Mouse (Mus musculus) testis, postnatal 14 days (tissue): ENCODE measurements around the gene Igsf8.
A peak's percentile ranks its signal among the peaks of the same experiment; 100 is the strongest.
"Not testable (repeated sequence)": the region's sequence is repeated elsewhere in the genome, so short reads cannot be mapped to it uniquely, and the experiment has no call there.

Experiments used
- DNase-seq: peaks from one replicate; pipeline ENCODE4 v3.0.0; 2021; ENCODE audit warnings: low spot score

Igsf8 gene

DNA sequence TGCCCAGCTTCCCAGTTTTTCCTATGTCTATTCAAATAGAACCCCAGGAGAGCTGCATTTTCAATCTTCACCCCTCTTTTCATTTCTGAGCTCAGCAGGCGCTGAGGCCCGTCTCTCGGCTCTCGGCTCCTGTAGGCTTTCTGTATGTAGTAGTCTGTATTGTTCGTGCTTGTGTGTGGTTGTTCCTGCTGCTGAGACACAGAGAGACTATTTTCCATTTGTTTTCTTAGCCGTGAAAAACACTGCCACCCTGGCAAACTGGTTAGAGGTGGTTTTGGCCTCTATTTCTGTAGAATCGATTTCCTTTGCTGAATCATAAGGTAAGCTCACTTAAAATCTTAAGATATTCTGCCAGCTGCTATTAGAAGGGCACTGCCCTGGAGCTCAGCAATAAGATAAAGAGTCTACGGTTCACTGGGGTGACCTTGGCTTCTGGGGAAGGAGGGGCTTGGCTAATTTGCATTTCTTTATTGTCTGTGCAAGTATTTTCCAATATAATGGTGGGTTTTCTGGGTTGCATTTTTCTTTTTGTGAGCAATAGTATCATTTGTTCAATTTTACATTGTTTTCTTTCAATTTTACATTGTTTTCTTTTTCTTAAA, at the start of gene Igsf8:
Gene Igsf8, plus strand, starts transcription at position 165 of the 602 bp plus-strand sequence.
- no peak for DNase-seq

DNA sequence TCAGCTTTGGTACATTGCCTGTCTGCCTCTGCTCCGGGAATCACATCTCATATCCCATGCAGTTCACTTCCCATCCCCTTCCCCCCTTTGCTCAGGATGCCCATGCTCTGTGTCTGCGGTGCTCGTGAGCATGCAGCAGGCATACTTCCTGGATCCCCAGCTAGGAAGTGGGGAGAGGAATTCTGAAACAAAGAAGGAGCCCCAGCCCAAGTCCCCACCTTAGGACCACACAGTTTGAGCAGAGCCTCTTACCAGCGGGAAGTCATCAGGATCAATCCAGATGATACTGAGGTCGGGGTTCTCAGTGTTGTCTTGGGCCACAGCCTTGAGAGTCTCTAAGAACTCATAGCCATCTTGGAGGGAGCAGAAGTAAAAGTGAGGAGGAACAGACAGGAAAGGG, 48.7 kb upstream of the Igsf8 start:
- DNase-seq: no peak

- no peak for DNase-seq
These were observed 47.7 kb upstream of the Igsf8 start for GRCm38 (mm10) chr1:172213771-172214170.

GRCm38 (mm10) chr1:172214748-172215147, 46.7 kb upstream of the Igsf8 start:
- DNase-seq: no peak

DNA sequence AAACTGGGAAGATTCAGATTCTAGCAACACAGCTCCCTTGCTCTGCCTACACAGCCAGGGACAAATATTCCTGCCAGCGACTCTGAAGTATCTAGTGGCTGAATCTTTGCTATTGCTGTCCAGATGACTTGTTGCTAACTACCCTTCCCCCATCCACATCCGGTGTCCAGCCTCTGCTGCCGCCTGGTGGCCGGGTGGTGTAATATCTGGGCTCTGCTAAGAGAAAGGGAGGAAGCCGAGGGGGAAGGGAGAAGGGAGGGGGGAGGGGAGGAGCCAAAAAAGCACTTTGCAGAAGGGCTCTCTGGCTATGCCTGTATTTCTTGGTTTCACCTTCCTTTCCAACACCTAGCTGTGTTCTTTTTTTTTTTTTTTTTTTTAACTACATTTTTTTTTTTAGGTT, 44.3 kb upstream of the Igsf8 start:
- peak; percentile 85 for DNase-seq

- DNase-seq: no peak
These were observed 43.1 kb upstream of the Igsf8 start for GRCm38 (mm10) chr1:172218164-172218910.

GRCm38 (mm10) chr1:172219451-172220406, 41.7 kb upstream of the Igsf8 start, which contains the start of gene Casq1:
Gene Casq1, minus strand, starts transcription at chr1:172219868.
- DNase-seq: no peak

GRCm38 (mm10) chr1:172220414-172220813, 41.0 kb upstream of the Igsf8 start:
- DNase-seq: no peak

GRCm38 (mm10) chr1:172221297-172222063, 40.0 kb upstream of the Igsf8 start:
- DNase-seq: no peak

DNA sequence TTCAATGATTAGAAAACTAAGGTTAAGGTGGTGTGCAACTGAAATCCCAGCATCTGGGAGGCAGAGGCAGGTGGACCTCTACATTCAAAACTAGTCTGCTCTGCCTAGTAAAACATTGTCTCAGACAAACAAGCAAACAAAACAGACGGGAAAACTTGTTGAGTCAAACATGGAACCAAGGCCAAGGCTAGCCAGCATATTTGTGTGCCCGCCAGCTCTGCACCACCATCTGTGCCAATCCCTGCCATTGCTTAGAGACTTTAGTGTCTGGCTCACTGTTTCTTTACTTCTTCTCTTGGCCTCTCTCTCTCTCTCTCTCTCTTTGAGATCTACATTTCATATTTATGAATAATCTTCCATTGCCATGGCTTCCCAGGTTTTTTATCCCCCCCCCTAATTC, 33.2 kb upstream of the Igsf8 start:
- no peak for DNase-seq

DNA sequence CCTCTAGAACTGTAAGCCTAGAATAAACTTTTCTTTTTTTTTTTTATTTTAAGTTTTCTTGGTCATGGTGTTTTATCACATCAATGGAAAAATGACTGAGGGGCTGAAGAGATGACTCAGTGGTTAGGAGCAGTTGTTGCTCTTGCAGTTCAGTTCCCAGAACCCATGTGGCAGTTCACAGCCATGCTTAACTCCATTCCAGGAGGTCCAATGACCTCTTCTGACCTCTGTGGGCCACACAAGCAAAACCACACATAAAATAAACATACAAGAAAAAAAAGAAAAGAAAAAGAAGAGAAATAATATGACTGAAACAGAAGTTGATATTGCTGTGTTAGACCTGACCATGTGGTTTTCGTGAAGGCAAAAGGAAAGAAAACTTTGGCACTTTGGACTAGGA, 32.2 kb upstream of the Igsf8 start:
- no peak for DNase-seq

- no peak for DNase-seq
These were observed 20.3 kb upstream of the Igsf8 start for GRCm38 (mm10) chr1:172240945-172241708.

- no peak for DNase-seq
These were observed 19.0 kb upstream of the Igsf8 start for GRCm38 (mm10) chr1:172242401-172242800.

DNA sequence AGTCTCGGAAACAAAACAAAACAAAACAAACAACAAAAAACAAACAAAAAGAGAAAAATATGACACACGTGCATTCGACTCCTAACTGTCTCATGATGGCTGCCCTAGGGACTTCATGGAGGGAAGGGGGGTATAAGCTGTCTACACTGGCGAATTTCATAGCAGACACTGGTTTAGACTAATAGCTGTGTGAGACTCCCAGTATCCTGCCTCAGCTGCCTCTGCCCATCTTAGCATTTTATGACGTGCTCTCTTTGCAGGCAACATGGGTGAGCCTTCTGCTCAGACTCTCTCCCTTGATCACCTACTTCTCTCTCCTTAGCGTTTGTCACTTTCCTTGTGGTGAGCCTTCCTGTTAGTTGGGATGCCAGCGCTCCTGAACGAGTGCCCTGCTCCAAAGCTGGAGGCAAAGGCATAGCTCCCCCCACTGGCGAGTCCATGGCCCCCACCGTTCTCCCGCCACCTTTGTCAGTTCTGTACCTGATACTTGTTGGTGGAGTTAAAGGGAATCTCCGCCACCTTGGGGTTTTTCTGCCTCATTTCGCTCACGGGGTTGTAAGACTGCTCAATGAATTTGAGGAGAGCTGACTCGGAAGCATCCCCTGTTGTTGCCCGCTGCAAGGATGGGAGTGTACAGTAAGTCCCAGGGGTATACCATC, 17.8 kb upstream of the Igsf8 start:
- DNase-seq: no peak

DNA sequence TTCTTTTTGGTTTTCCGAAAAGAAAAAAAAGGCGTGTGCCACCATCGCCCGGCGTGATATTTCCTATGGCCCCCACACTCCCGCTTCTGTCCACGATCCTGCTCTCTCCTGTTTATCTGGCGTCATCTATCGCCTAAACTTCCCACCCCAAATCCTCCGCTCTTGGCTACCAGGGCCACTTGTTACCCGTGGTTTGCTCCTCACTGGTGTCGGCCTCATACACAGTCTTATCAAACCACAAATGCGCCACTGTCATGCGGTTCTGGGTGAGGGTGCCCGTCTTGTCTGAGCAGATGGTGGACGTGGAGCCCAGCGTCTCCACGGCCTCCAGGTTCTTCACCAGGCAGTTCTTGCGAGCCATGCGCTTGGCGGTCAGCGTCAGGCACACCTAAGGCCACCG, 16.8 kb upstream of the Igsf8 start:
- not testable (repeated sequence) for DNase-seq

DNA sequence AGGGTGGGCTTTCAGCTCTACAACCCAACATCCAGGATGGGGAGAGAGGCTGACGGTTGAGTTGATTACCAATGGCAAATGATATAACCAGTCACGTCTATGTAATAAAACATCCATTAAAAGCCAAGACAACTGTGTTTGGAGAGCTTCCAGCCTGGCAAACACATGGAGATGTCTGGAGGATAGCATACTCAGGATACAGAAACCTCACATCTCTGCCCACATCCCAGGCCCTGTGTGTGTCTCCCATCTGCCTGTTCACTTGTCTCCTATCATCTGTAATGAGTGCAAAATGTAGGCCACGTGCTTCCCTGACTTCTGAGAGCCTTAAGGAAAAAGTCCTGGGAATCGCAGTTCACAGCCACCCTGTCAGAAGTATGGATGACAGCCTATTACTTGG, 14.2 kb upstream of the Igsf8 start:
- no peak for DNase-seq

GRCm38 (mm10) chr1:172247679-172248078, 13.8 kb upstream of the Igsf8 start:
- DNase-seq: no peak

DNA sequence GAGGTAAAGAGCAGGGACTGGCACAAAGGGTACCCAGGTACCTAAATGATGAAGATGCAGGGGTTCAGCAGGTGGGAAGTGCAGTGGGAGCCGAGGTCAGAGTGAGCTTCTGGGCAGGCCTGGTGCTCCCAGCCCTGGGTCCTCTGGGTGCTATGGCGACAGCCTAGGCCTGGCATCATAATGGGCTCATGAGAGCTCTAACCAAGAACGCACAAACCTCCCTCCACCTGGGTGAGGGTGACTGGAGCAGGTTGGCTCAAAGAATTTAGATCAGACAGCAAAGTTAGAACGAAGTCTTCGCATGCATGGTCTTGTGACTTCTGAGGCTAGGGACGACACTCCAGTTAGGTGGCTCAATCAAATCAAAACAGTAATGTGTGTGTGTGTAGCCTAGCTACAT, 3.1 kb upstream of the Igsf8 start, which contains the start of gene Atp1a4:
Gene Atp1a4, minus strand, starts transcription at position 101 of the 400 bp plus-strand sequence.
- DNase-seq: no peak

DNA sequence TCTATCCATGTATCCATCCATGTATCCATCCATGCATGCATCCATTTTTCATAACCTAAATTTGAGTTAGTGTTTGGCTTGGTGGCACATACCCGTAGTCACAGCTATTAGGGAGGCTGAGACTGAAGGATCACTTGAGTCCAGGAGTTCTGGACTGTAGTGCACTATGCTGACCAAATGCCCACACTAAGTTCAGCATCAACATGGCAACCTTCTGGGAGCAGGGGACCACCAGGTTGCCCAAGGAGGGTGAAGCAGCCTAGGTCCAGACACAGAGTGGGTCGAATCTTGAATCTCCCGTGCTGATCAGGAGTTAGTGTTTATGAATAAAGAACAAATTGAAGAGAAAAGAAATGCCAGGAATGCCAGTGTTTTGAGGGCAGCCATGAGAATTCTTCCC, 9.8 kb downstream of the Igsf8 start:
- no peak for DNase-seq

- no peak for DNase-seq
These were observed 10.3 kb downstream of the Igsf8 start for GRCm38 (mm10) chr1:172271765-172272164.
